8 mouse cellular contexts compared by ENCODE assay signal in genomic region chr9:44109360-44110095, GRCm38 (mm10). TPM values are rescaled to one million over a fixed set of nuclear protein-coding genes. Genes with fewer than 3 reads are reported as not detected.
DNase-seq lines count a peak whose midpoint lies in the region; ATAC-seq and TF ChIP-seq lines count a peak whose summit lies in the region.

No protein-coding gene starts in this region.

- H3K27me3 ChIP-seq in testis, adult 2 months (ENCODE audit: control insufficient read depth, insufficient read depth, low read length), result no peaks in the 10 kb centered on the region
- H3K27me3 ChIP-seq in intestine, embryonic 16.5 days (replicated peaks; ENCODE audit: control insufficient read depth, insufficient read depth, low read length), result no peaks in the 10 kb centered on the region
- H3K27me3 ChIP-seq in limb, embryonic 14.5 days (ENCODE audit: control insufficient read depth, insufficient read depth, low read length), result no peaks in the 10 kb centered on the region
- no peaks in the 10 kb centered on the region for H3K27me3 ChIP-seq in midbrain, postnatal 0 days (ENCODE audit: insufficient read depth, low read length)
- H3K27me3 ChIP-seq in stomach, embryonic 15.5 days (replicated peaks), result no peaks in the 10 kb centered on the region

- no peak for TF ChIP-seq POLR2A in testis, adult 2 months (IDR thresholded peaks at IDR 0.05; ENCODE audit: control insufficient read depth, low read depth, low read length)
- no peak for TF ChIP-seq POLR2A in limb, embryonic 14.5 days (IDR thresholded peaks at IDR 0.05; ENCODE audit: borderline replicate concordance, extremely low read depth, insufficient read depth, insufficient read length)

- intact Hi-C loops in gastrocnemius, postnatal 14 days (cut with DNase I; ENCODE audit: low total_unique reads), result no loop called here

- H3K4me1 ChIP-seq in testis, adult 2 months (ENCODE audit: control insufficient read depth, insufficient read depth, low read length), result peaks cover 26% of the 10 kb centered on the region
- peaks cover 38% of the 10 kb centered on the region for H3K4me1 ChIP-seq in intestine, embryonic 16.5 days (ENCODE audit: control insufficient read depth, insufficient read depth, low read length)
- peaks cover 43% of the 10 kb centered on the region for H3K4me1 ChIP-seq in limb, embryonic 14.5 days (ENCODE audit: control insufficient read depth, insufficient read depth, low read length)
- H3K4me1 ChIP-seq in midbrain, postnatal 0 days (ENCODE audit: insufficient read depth, low read length), result peaks cover 6% of the 10 kb centered on the region; the same call in 1 of the 2 replicates
- H3K4me1 ChIP-seq in stomach, embryonic 15.5 days, result peaks cover 49% of the 10 kb centered on the region

- H3K4me2 ChIP-seq in intestine, embryonic 16.5 days (ENCODE audit: low read depth, low read length), result peak overlapping the region; percentile 48
- peak overlapping the region; percentile 41 for H3K4me2 ChIP-seq in limb, embryonic 14.5 days (replicated peaks; ENCODE audit: low read depth, low read length, severe bottlenecking)
- peak overlapping the region; percentile 16; the same call in 1 of the 2 replicates for H3K4me2 ChIP-seq in midbrain, postnatal 0 days (ENCODE audit: low read depth, low read length, poor library complexity, severe bottlenecking)
- peak overlapping the region; percentile 38 for H3K4me2 ChIP-seq in stomach, embryonic 15.5 days

- no peaks in the 10 kb centered on the region for H3K9me3 ChIP-seq in intestine, embryonic 16.5 days (ENCODE audit: control insufficient read depth, low read length)
- H3K9me3 ChIP-seq in limb, embryonic 14.5 days (ENCODE audit: control insufficient read depth, low read length), result no peaks in the 10 kb centered on the region
- no peaks in the 10 kb centered on the region for H3K9me3 ChIP-seq in midbrain, postnatal 0 days (ENCODE audit: low read length)
- no peaks in the 10 kb centered on the region for H3K9me3 ChIP-seq in stomach, embryonic 15.5 days

- TF ChIP-seq CTCF in testis, adult 2 months (IDR thresholded peaks at IDR 0.05; ENCODE audit: control insufficient read depth, insufficient read depth, insufficient replicate concordance, low read depth, low read length), result peak; percentile 58; the same call in 1 of the 2 replicates
- TF ChIP-seq CTCF in midbrain, postnatal 0 days (IDR thresholded peaks at IDR 0.05), result peak; percentile 85

- H3K4me3 ChIP-seq in testis, adult 2 months (ENCODE audit: control insufficient read depth, low read depth, low read length), result no peak overlapping the region
- H3K4me3 ChIP-seq in intestine, embryonic 16.5 days (ENCODE audit: low read length), result peak overlapping the region; percentile 16
- H3K4me3 ChIP-seq in limb, embryonic 14.5 days (replicated peaks; ENCODE audit: low read length), result peak overlapping the region; percentile 22
- H3K4me3 ChIP-seq in midbrain, postnatal 0 days (ENCODE audit: low read depth, low read length), result no peak overlapping the region
- peak overlapping the region; percentile 10 for H3K4me3 ChIP-seq in stomach, embryonic 15.5 days (replicated peaks)

- no peaks in the 10 kb centered on the region; the same call in 1 of the 2 replicates for H3K36me3 ChIP-seq in testis, adult 2 months (ENCODE audit: control insufficient read depth, insufficient read depth, low read length)
- 0 out of 2 replicates have a peak, but pooled peaks cover 3% of the 10 kb centered on the region for H3K36me3 ChIP-seq in intestine, embryonic 16.5 days (ENCODE audit: control insufficient read depth, insufficient read depth, low read length)
- peaks cover 33% of the 10 kb centered on the region for H3K36me3 ChIP-seq in limb, embryonic 14.5 days (ENCODE audit: control insufficient read depth, insufficient read depth, low read length)
- H3K36me3 ChIP-seq in midbrain, postnatal 0 days (ENCODE audit: insufficient read depth, low read length), result no peaks in the 10 kb centered on the region; the same call in 1 of the 2 replicates
- no peaks in the 10 kb centered on the region; the same call in 1 of the 2 replicates for H3K36me3 ChIP-seq in stomach, embryonic 15.5 days

- 21% methylated on average over 9 of the region's 9 CpGs for WGBS in intestine, embryonic 16.5 days
- 15% methylated on average over 9 of the region's 9 CpGs for WGBS in limb, embryonic 14.5 days
- 35% methylated on average over 9 of the region's 9 CpGs for WGBS in midbrain, postnatal 0 days
- WGBS in stomach, embryonic 15.5 days, result 19% methylated on average over 9 of the region's 9 CpGs

- no peak for DNase-seq in testis, postnatal 14 days (ENCODE audit: low spot score)
- DNase-seq in cerebellum, postnatal 36 days, result peak; percentile 79 to 88
- peak; percentile 60 for DNase-seq in gastrocnemius, postnatal 14 days
- DNase-seq in limb, embryonic 14.5 days (ENCODE audit: low spot score), result peak; percentile 86
- peak; percentile 80 for DNase-seq in midbrain, postnatal 0 days (ENCODE audit: low spot score)

- H3K9ac ChIP-seq in intestine, embryonic 16.5 days (ENCODE audit: low read depth, low read length), result peak overlapping the region; percentile 55
- H3K9ac ChIP-seq in limb, embryonic 14.5 days (ENCODE audit: low read depth, low read length, severe bottlenecking), result 0 out of 2 replicates have a peak overlapping the region, but pooled peaks have one; percentile 41
- no peak overlapping the region for H3K9ac ChIP-seq in midbrain, postnatal 0 days (replicated peaks; ENCODE audit: low read length, poor library complexity, severe bottlenecking)
- H3K9ac ChIP-seq in stomach, embryonic 15.5 days, result no peak overlapping the region

- ATAC-seq in intestine, embryonic 16.5 days, result no peak
- ATAC-seq in limb, embryonic 14.5 days (ENCODE audit: low FRiP score, low read depth), result no peak
- no peak for ATAC-seq in midbrain, postnatal 0 days (ENCODE audit: low FRiP score)
- no peak for ATAC-seq in stomach, embryonic 15.5 days (ENCODE audit: insufficient read depth, low FRiP score, low read depth)

- H3K27ac ChIP-seq in testis, adult 2 months (ENCODE audit: control insufficient read depth, insufficient read depth, low read depth, low read length), result no peak overlapping the region
- H3K27ac ChIP-seq in intestine, embryonic 16.5 days (ENCODE audit: low read length), result no peak overlapping the region; the same call in none of the 2 replicates
- H3K27ac ChIP-seq in limb, embryonic 14.5 days (replicated peaks; ENCODE audit: low read depth, low read length), result no peak overlapping the region
- H3K27ac ChIP-seq in midbrain, postnatal 0 days (ENCODE audit: low read depth, low read length), result no peak overlapping the region
- H3K27ac ChIP-seq in stomach, embryonic 15.5 days, result no peak overlapping the region; the same call in 1 of the 2 replicates

RNA-seq across cellular contexts. Expression of gene C1qtnf5, which starts 2.5 kb away (rescaled TPM):
- polyA plus RNA-seq in testis, adult 2 months (2012; rRNA removed), result 2.0 and 3.1 TPM in 2 replicates
- 10 to 100 TPM; 22.9 to 25.7 TPM for total RNA-seq in gastrocnemius, postnatal 14 days (2021)
- 2.7 and 3.0 TPM in 2 replicates for polyA plus RNA-seq in intestine, embryonic 16.5 days (2015; fragmentation: Nextera tagmentation; extraction: Ambion mirVana)
- 10.0 and 12.7 TPM in 2 replicates for polyA plus RNA-seq in limb, embryonic 14.5 days (2012; rRNA removed)
- 6.9 and 7.5 TPM in 2 replicates for polyA plus RNA-seq in limb, embryonic 14.5 days (2014; fragmentation: Nextera tagmentation; extraction: Ambion mirVana)
- 16.6 and 29.0 TPM in 2 replicates for total RNA-seq in midbrain, postnatal 0 days (2014; rRNA removed)
- 9.9 and 10.7 TPM in 2 replicates for polyA plus RNA-seq in midbrain, postnatal 0 days (2015; fragmentation: Nextera tagmentation; extraction: Ambion mirVana)
- 2.8 and 3.3 TPM in 2 replicates for polyA plus RNA-seq in stomach, embryonic 15.5 days (2015; fragmentation: Nextera tagmentation; extraction: Ambion mirVana)

RNA-seq across cellular contexts. Expression of gene Gm49380, which starts 3.8 kb away (rescaled TPM):
- polyA plus RNA-seq in testis, adult 2 months (2012; rRNA removed), result 1.2 and 1.6 TPM in 2 replicates
- 1 to 10 TPM in 1 of 2 experiments, under 1 TPM in 1; 0.23 to 1.2 TPM for total RNA-seq in gastrocnemius, postnatal 14 days (2021)
- 0.05 and 0.12 TPM in 2 replicates for polyA plus RNA-seq in intestine, embryonic 16.5 days (2015; fragmentation: Nextera tagmentation; extraction: Ambion mirVana)
- 0.41 and 0.49 TPM in 2 replicates for polyA plus RNA-seq in limb, embryonic 14.5 days (2012; rRNA removed)
- polyA plus RNA-seq in limb, embryonic 14.5 days (2014; fragmentation: Nextera tagmentation; extraction: Ambion mirVana), result 0.23 and 0.65 TPM in 2 replicates
- not detected in 2 replicates for total RNA-seq in midbrain, postnatal 0 days (2014; rRNA removed)
- 0.07 and 0.27 TPM in 2 replicates for polyA plus RNA-seq in midbrain, postnatal 0 days (2015; fragmentation: Nextera tagmentation; extraction: Ambion mirVana)
- 0.14 and 0.18 TPM in 2 replicates for polyA plus RNA-seq in stomach, embryonic 15.5 days (2015; fragmentation: Nextera tagmentation; extraction: Ambion mirVana)

RNA-seq across cellular contexts. Expression of gene Rnf26, which starts 3.8 kb away (rescaled TPM):
- 37.5 and 38.3 TPM in 2 replicates for polyA plus RNA-seq in testis, adult 2 months (2012; rRNA removed)
- total RNA-seq in gastrocnemius, postnatal 14 days (2021), result 1 to 10 TPM; 6.4 to 8.4 TPM
- polyA plus RNA-seq in intestine, embryonic 16.5 days (2015; fragmentation: Nextera tagmentation; extraction: Ambion mirVana), result 45.4 and 48.1 TPM in 2 replicates
- 56.1 and 80.2 TPM in 2 replicates for polyA plus RNA-seq in limb, embryonic 14.5 days (2012; rRNA removed)
- 74.0 and 81.0 TPM in 2 replicates for polyA plus RNA-seq in limb, embryonic 14.5 days (2014; fragmentation: Nextera tagmentation; extraction: Ambion mirVana)
- 13.0 and 15.0 TPM in 2 replicates for total RNA-seq in midbrain, postnatal 0 days (2014; rRNA removed)
- 33.4 and 34.1 TPM in 2 replicates for polyA plus RNA-seq in midbrain, postnatal 0 days (2015; fragmentation: Nextera tagmentation; extraction: Ambion mirVana)
- polyA plus RNA-seq in stomach, embryonic 15.5 days (2015; fragmentation: Nextera tagmentation; extraction: Ambion mirVana), result 59.9 and 60.8 TPM in 2 replicates

RNA-seq across cellular contexts. Expression of gene Mfrp, which starts 8.0 kb away (rescaled TPM):
- 1.4 and 3.4 TPM in 2 replicates for polyA plus RNA-seq in testis, adult 2 months (2012; rRNA removed)
- total RNA-seq in gastrocnemius, postnatal 14 days (2021), result under 1 TPM in 1 of 2 experiments, not detected in 1; 0.06 TPM
- 0.18 and 0.24 TPM in 2 replicates for polyA plus RNA-seq in intestine, embryonic 16.5 days (2015; fragmentation: Nextera tagmentation; extraction: Ambion mirVana)
- 0.08 and 0.29 TPM in 2 replicates for polyA plus RNA-seq in limb, embryonic 14.5 days (2012; rRNA removed)
- polyA plus RNA-seq in limb, embryonic 14.5 days (2014; fragmentation: Nextera tagmentation; extraction: Ambion mirVana), result 0.18 and 0.37 TPM in 2 replicates
- 0.19 and 2.8 TPM in 2 replicates for total RNA-seq in midbrain, postnatal 0 days (2014; rRNA removed)
- 0.05 TPM in 1 of 2 replicates, not detected in the other for polyA plus RNA-seq in midbrain, postnatal 0 days (2015; fragmentation: Nextera tagmentation; extraction: Ambion mirVana)
- 0.18 TPM in 2 replicates for polyA plus RNA-seq in stomach, embryonic 15.5 days (2015; fragmentation: Nextera tagmentation; extraction: Ambion mirVana)

RNA-seq across cellular contexts. Expression of gene Mcam, which starts 24.7 kb away (rescaled TPM):
- 14.1 and 14.3 TPM in 2 replicates for polyA plus RNA-seq in testis, adult 2 months (2012; rRNA removed)
- total RNA-seq in gastrocnemius, postnatal 14 days (2021), result 10 to 100 TPM; 62.3 to 83.8 TPM
- polyA plus RNA-seq in intestine, embryonic 16.5 days (2015; fragmentation: Nextera tagmentation; extraction: Ambion mirVana), result 42.9 and 45.1 TPM in 2 replicates
- polyA plus RNA-seq in limb, embryonic 14.5 days (2012; rRNA removed), result 82.8 and 101 TPM in 2 replicates
- polyA plus RNA-seq in limb, embryonic 14.5 days (2014; fragmentation: Nextera tagmentation; extraction: Ambion mirVana), result 44.2 and 46.3 TPM in 2 replicates
- 14.6 and 19.9 TPM in 2 replicates for total RNA-seq in midbrain, postnatal 0 days (2014; rRNA removed)
- polyA plus RNA-seq in midbrain, postnatal 0 days (2015; fragmentation: Nextera tagmentation; extraction: Ambion mirVana), result 4.4 TPM in 2 replicates
- 38.3 and 43.0 TPM in 2 replicates for polyA plus RNA-seq in stomach, embryonic 15.5 days (2015; fragmentation: Nextera tagmentation; extraction: Ambion mirVana)

Comparison
In these comparisons a context has a peak if more than half of its experiments do, and no peak if none do; other contexts are left out.
1. H3K4me3 ChIP-seq: peak in intestine, embryonic 16.5 days (single experiment), limb, embryonic 14.5 days (single experiment) and stomach, embryonic 15.5 days (single experiment); none in testis, adult 2 months (single experiment) and midbrain, postnatal 0 days (single experiment).
2. H3K9ac ChIP-seq: peak in intestine, embryonic 16.5 days (single experiment) and limb, embryonic 14.5 days (single experiment); none in midbrain, postnatal 0 days (single experiment) and stomach, embryonic 15.5 days (single experiment).
3. Peak in every context shown above with its lines, with median percentiles within 50 percentile points of each other: H3K4me2 ChIP-seq.